Mouse (Mus musculus): Measurements from ENCODE around the gene Rmnd5b.

DNA sequence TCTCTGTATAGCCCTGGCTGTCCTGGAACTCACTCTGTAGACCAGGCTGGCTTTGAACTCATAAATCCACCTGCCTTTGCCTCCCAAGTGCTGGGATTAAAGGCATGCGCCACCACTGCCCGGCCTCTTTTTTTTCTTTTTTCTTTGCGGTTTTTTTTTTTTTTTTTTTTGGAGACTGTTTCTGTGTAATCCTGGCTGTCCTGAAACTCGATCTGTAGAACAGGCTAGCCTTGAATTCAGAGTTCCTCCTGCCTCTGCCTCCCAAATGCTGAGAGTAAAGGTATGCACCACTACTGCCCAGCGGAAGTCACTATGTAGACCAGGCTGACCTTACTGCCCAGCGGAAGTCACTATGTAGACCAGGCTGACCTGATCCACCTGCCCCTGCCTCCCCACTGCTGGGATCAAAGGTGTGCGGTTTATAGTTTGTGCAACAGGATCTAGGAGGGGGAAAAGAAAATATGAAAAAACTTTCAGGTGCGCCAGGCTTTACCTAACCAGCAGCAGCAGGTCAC is 16.7 kb downstream of the Rmnd5b start:
- TF ChIP-seq CTCF (IDR thresholded peaks at IDR 0.05; ENCODE audit: low read depth, low read length) = no peak
- no peak for TF ChIP-seq POLR2A (IDR thresholded peaks at IDR 0.05; ENCODE audit: borderline replicate concordance, low read depth, low read length)

Data from bone marrow macrophage, adult 2 months (primary cell).